Mouse (Mus musculus) neural tube, embryonic 11.5 days (tissue): ENCODE measurements around the gene Zc3h8. TPM values are rescaled to one million over a fixed set of nuclear protein-coding genes. Genes with fewer than 3 reads are reported as not detected.
A peak's percentile ranks its signal among the peaks of the same experiment; 100 is the strongest.

Experiments
- ATAC-seq: fragments of 200-750 bp; cut with Nextera tagmentation; 2 replicates; pipeline ENCODE4 v1.8.0; 2017; ENCODE audit warnings: moderate number of reproducible peaks, mild to moderate bottlenecking, moderate TSS enrichment, moderate library complexity; ENCODE audit not compliant: insufficient read depth, low FRiP score, low TSS enrichment
- DNase-seq: peaks from one replicate; pipeline ENCODE4 v3.0.0-alpha.2; 2015; ENCODE audit warnings: low spot score
- H3K27ac ChIP-seq: fragments of 300-500 bp; sonication (generic); 2 replicates; pipeline ENCODE4 v1.5.1; 2014; ENCODE audit warnings: low read depth, mild to moderate bottlenecking, low read length
- H3K27me3 ChIP-seq: fragments of 300-500 bp; sonication (generic); 2 replicates; pipeline ENCODE4 v1.6.1; 2014; ENCODE audit warnings: mild to moderate bottlenecking, low read length, mixed read lengths; ENCODE audit not compliant: control insufficient read depth, insufficient read depth
- H3K36me3 ChIP-seq: fragments of 300-500 bp; sonication (generic); 2 replicates; pipeline ENCODE4 v1.6.1; 2014; ENCODE audit warnings: mild to moderate bottlenecking, low read length, moderate library complexity, mixed read lengths; ENCODE audit not compliant: control insufficient read depth, insufficient read depth
- H3K4me1 ChIP-seq: fragments of 300-500 bp; sonication (generic); 2 replicates; pipeline ENCODE4 v1.6.1; 2014; ENCODE audit warnings: low read length, mixed read lengths; ENCODE audit not compliant: control insufficient read depth, insufficient read depth
- H3K4me2 ChIP-seq: fragments of 300-500 bp; sonication (generic); 2 replicates; pipeline ENCODE4 v1.6.1; 2014; ENCODE audit warnings: low read depth, mild to moderate bottlenecking, moderate library complexity
- H3K4me3 ChIP-seq: fragments of 300-500 bp; sonication (generic); 2 replicates; pipeline ENCODE4 v1.5.1; 2014; ENCODE audit warnings: low read depth, low read length
- H3K9ac ChIP-seq: fragments of 300-500 bp; sonication (generic); 2 replicates; pipeline ENCODE4 v1.6.1; 2014; ENCODE audit warnings: mild to moderate bottlenecking, low read length
- H3K9me3 ChIP-seq: fragments of 300-500 bp; sonication (generic); 2 replicates; pipeline ENCODE4 v1.6.1; 2016; ENCODE audit warnings: low read length; ENCODE audit not compliant: control insufficient read depth
- WGBS: fragments of 180-500 bp; shearing (Covaris S2); extraction: QIAGEN DNeasy Blood & Tissue Kit; methylation state at CpG from one replicate; pipeline ENCODE4 v1.1.7; 2014; 5-methylcytosine and 5-hydroxymethylcytosine counted together
- polyA plus RNA-seq: library from polyadenylated mRNA; unstranded; fragments of >200 nt; fragmentation: Nextera tagmentation; extraction: Ambion mirVana; gene quantifications from 2 replicates; pipeline ENCODE4 v1.2.1, GENCODE M21; 2014

The Zc3h8 gene
- 9.1 and 9.9 TPM in 2 replicates for polyA plus RNA-seq

- ATAC-seq (peak; percentile 86), DNase-seq (peak; percentile 99)
- Histone ChIP-seq H3K27ac (peak within 1 kb of the TSS; percentile 36), H3K4me1 (no peaks in the 10 kb centered on the region), H3K4me3 (peak within 1 kb of the TSS; percentile 53), H3K9ac (peak within 1 kb of the TSS; percentile 62), H3K9me3 (no peaks in the 10 kb centered on the region), H3K36me3 (no peaks in the 10 kb centered on the region), H3K27me3 (no peaks in the 10 kb centered on the region), H3K4me2 (peak within 1 kb of the TSS; percentile 66)
- 2% methylated on average over 61 of the region's 65 CpGs for WGBS
Measured at GRCm38 (mm10) chr2:128943538-128944528, at the start of gene Zc3h8. Zc3h8 (minus strand) TSS chr2:128944077.

DNA sequence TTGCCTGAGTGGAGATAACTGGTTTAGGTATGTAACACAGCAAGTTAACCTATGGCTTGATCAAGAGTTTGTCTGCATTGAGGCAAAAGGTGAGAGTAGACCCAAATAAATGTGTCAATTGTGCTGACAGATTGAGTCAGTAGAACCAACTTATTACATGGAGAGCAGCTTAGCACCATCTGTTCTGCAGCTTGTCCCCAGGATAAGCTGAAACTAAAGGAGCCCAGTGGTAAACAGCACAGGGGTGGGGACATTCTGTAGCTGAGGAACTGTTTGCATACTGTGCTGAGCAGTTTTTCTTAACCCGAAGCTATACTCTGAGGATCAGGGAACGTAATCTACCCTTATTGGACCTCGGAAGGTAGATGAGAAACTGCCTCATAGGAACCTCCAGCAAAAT lies 40.9 kb upstream of the Zc3h8 start:
- DNase-seq (no peak), ATAC-seq (no peak)
- Histone ChIP-seq H3K27me3 (no peaks in the 10 kb centered on the region), H3K36me3 (no peaks in the 10 kb centered on the region), H3K9ac (no peak overlapping the region), H3K4me1 (no peaks in the 10 kb centered on the region; the same call in 1 of the 2 replicates), H3K4me2 (no peak overlapping the region), H3K9me3 (no peaks in the 10 kb centered on the region), H3K4me3 (no peak overlapping the region), H3K27ac (no peak overlapping the region)
- 85% methylated on average over 3 of the region's 3 CpGs for WGBS

DNA sequence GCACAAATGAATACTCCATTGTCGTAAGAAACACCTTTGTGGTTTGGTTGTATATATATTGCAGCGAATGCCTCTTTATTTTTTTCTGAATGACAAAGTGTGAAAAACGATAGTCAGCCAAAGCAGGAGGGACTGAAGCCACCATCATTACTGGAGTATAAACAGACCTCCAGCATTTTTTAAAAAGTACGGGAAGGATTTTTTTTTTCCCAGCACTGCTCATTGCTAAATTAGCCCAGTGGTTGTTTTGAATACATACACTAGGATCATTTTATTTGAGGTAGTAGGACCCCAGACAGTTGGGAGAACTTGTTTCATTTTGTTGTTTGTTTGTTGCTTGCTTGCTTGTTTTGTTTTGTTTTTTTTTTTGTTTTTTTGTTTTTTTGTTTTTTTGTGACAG lies 31.7 kb upstream of the Zc3h8 start:
- no peak for DNase-seq
- Histone ChIP-seq H3K4me1 (no peaks in the 10 kb centered on the region), H3K27ac (no peak overlapping the region), H3K4me2 (no peak overlapping the region), H3K4me3 (no peak overlapping the region), H3K9me3 (no peaks in the 10 kb centered on the region), H3K9ac (no peak overlapping the region), H3K27me3 (no peaks in the 10 kb centered on the region), H3K36me3 (no peaks in the 10 kb centered on the region)
- WGBS, result 79% methylated on average over 4 of the region's 4 CpGs
- no peak for ATAC-seq

GRCm38 (mm10) chr2:128972301-128972700 lies 28.4 kb upstream of the Zc3h8 start:
- ATAC-seq (no peak), DNase-seq (no peak)
- Histone ChIP-seq H3K9ac (no peak overlapping the region), H3K27ac (no peak overlapping the region), H3K4me1 (no peaks in the 10 kb centered on the region), H3K4me2 (no peak overlapping the region), H3K27me3 (no peaks in the 10 kb centered on the region), H3K4me3 (no peak overlapping the region), H3K9me3 (no peaks in the 10 kb centered on the region), H3K36me3 (no peaks in the 10 kb centered on the region)

DNA sequence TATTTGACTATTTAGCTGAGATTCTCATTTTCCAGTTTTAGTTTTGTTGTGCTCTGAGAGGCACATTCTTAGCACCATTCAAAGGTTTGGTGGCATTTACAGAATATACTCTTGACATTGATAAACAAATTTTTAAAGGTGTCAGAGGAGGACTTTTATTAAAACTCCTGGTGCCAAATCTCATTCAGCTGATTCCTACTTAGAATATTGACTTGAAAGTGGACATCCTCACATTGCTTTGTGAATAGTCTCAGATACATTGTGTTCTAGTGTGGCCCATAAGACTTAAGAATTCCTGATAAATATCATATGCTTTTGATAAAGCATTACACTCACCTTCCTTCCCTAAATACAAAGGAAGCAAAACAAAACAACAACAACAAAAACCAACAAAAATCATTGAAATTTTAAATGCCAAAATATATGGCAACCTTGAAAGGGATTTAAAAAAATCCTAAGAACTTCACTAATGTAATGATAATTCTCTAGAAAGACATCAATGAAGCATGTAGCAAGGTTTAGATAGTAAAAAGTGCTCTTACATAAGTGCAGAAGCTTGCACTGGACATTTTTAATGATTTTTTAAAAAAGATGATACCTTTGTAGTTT lies 24.7 kb upstream of the Zc3h8 start:
- H3K27ac ChIP-seq, result no peak overlapping the region

DNA sequence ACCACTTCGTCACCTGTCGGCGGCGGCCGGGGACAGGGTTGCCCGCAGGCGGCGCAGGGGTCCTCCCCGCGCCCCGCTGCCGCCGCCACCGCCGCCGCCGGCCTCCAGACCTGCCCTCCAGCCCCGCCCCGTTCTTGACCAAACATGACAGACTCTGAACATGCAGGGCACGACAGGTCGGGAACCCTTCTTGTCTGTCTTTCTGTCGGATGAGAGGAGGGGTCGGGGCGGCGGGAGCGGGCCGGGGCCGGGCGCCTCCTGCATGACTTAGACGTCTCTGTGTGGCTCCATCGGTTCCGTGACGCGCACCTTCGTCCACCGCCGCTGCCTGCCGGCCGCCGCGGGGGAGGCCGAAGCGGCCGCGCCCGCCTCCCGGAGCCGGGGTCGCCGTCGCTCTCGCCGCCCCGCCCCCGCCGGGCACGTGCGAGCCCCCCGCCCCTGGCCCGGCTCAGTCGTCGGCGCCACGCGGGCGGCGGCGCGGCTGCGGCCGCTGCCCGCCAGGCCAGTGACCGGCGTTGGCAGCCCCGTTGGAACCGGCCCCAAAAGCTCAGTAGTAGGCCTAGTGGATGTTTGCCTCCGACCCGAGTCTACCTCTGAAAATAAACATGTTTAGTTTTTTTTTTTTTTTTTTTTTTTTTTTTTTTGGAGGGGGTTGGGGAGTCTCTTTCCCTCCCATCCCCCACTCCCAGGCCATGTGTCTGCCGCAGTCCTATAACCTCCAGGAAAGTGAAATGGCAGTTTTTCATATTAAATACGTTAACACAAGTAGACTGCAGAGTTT lies 24.0 kb upstream of the Zc3h8 start, which contains the start of gene Gm10762:
Gene Gm10762 (minus strand): TSS at position 65 of the 781 bp plus-strand sequence.
- under 1% methylated on average over 64 of the region's 80 CpGs for WGBS

More for the DNA sequence above, 24.7 kb upstream of the Zc3h8 start:
- ATAC-seq (no peak), DNase-seq (no peak)
- H3K4me3 ChIP-seq, result peak overlapping the region; percentile 89; the same call in 1 of the 2 replicates
- H3K9me3 ChIP-seq, result no peaks in the 10 kb centered on the region
- peak overlapping the region; percentile 53 for H3K4me2 ChIP-seq
- H3K36me3 ChIP-seq, result no peaks in the 10 kb centered on the region
- no peak overlapping the region for H3K9ac ChIP-seq
- peaks cover 7% of the 10 kb centered on the region for H3K4me1 ChIP-seq
- no peaks in the 10 kb centered on the region for H3K27me3 ChIP-seq

GRCm38 (mm10) chr2:128966641-128967580 lies 23.0 kb upstream of the Zc3h8 start, which contains the start of gene Zc3h6:
Zc3h6 (plus strand) TSS chr2:128967402.
- Histone ChIP-seq H3K4me2 (peak within 1 kb of the TSS; percentile 53), H3K4me3 (peak within 1 kb of the TSS; percentile 89), H3K27ac (peak within 1 kb of the TSS; percentile 100), H3K4me1 (peaks cover 7% of the 10 kb centered on the region), H3K9me3 (no peaks in the 10 kb centered on the region), H3K27me3 (no peaks in the 10 kb centered on the region), H3K36me3 (no peaks in the 10 kb centered on the region), H3K9ac (peak within 1 kb of the TSS; percentile 100)
- ATAC-seq (peak; percentile 94), DNase-seq (peak; percentile 100)
- WGBS, result 1% methylated on average over 65 of the region's 65 CpGs

More for the DNA sequence above, 24.0 kb upstream of the Zc3h8 start, which contains the start of gene Gm10762:
- Histone ChIP-seq H3K4me1 (peaks cover 7% of the 10 kb centered on the region), H3K9me3 (no peaks in the 10 kb centered on the region), H3K36me3 (no peaks in the 10 kb centered on the region), H3K9ac (peak within 1 kb of the TSS; percentile 100), H3K27me3 (no peaks in the 10 kb centered on the region), H3K4me3 (peak within 1 kb of the TSS; percentile 89), H3K27ac (peak within 1 kb of the TSS; percentile 100), H3K4me2 (peak within 1 kb of the TSS; percentile 53)
- DNase-seq (peak; percentile 83), ATAC-seq (peak; percentile 74)
